Comparison of ENCODE assay signal across 8 mouse cellular contexts in the genomic region with DNA sequence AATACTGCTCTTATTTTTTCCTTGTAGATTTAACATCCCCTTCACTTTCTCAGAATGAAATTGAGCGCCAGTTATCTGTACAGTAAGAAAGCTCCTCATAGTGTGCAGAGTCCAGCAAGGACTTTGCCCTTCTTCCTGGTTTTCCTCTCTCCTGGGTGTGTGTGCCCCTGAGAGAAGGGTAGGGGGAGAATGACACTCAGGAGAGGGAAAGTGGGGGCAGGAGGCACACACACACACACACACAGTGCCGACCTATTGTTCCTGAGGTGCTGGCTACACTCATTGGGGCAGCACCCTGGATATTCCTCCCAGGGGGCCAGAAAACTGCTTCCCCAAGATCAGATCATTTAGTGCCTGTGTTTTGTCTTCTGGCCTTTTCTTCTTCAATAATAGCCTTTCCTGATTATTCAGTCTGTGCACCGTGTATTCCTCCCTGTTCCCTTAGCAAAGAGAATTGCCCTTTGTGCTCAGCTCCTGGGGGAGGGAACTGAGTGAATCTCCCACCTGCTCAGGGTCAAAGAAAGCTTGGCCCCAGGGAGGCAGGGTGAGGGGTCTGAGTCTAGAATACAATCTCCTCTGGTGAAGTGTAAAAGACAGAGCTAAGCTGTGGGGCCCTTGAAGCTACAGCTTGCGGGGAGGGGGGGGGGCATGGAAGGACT. TPM values are rescaled to one million over a fixed set of nuclear protein-coding genes. Genes with fewer than 3 reads are reported as not detected.
A peak's percentile ranks its signal among the peaks of the same experiment; 100 is the strongest.
DNase-seq lines count a peak whose midpoint lies in the region; ATAC-seq and TF ChIP-seq lines count a peak whose summit lies in the region.

No protein-coding gene starts in this region.

- peak; percentile 37 for ATAC-seq in kidney, embryonic 15.5 days (replicated peaks; ENCODE audit: low FRiP score)
- ATAC-seq in intestine, postnatal 0 days = peak; percentile 42; the same call in 1 of the 2 replicates
- ATAC-seq in neural tube, embryonic 13.5 days (ENCODE audit: low read depth) = peak; percentile 30; the same call in 1 of the 2 replicates
- ATAC-seq in frontal cortex, adult (ENCODE audit: low TSS enrichment) = no peak

- TF ChIP-seq CTCF in intestine, postnatal 0 days (IDR thresholded peaks at IDR 0.05; ENCODE audit: low read depth) = no peak

- H3K36me3 ChIP-seq in kidney, embryonic 15.5 days = no peaks in the 10 kb centered on the region
- no peaks in the 10 kb centered on the region for H3K36me3 ChIP-seq in embryonic facial prominence, embryonic 10.5 days (replicated peaks)
- no peaks in the 10 kb centered on the region for H3K36me3 ChIP-seq in intestine, postnatal 0 days (ENCODE audit: control insufficient read depth, insufficient read depth)
- H3K36me3 ChIP-seq in neural tube, embryonic 13.5 days = no peaks in the 10 kb centered on the region

- 48% methylated on average over 4 of the region's 4 CpGs for WGBS in kidney, embryonic 15.5 days
- WGBS in embryonic facial prominence, embryonic 10.5 days = 38% methylated on average over 4 of the region's 4 CpGs
- WGBS in intestine, postnatal 0 days = 31% methylated on average over 4 of the region's 4 CpGs
- 27% methylated on average over 4 of the region's 4 CpGs for WGBS in neural tube, embryonic 13.5 days

- H3K9ac ChIP-seq in kidney, embryonic 15.5 days = no peak overlapping the region
- peak overlapping the region; percentile 22; the same call in 1 of the 2 replicates for H3K9ac ChIP-seq in intestine, postnatal 0 days (ENCODE audit: low read depth, low read length)
- H3K9ac ChIP-seq in neural tube, embryonic 13.5 days = 0 out of 2 replicates have a peak overlapping the region, but pooled peaks have one; percentile 41

- H3K9me3 ChIP-seq in kidney, embryonic 15.5 days (replicated peaks) = no peaks in the 10 kb centered on the region
- H3K9me3 ChIP-seq in embryonic facial prominence, embryonic 10.5 days = no peaks in the 10 kb centered on the region
- H3K9me3 ChIP-seq in intestine, postnatal 0 days (ENCODE audit: control insufficient read depth) = no peaks in the 10 kb centered on the region
- H3K9me3 ChIP-seq in neural tube, embryonic 13.5 days = no peaks in the 10 kb centered on the region

- no peak for DNase-seq in kidney, adult 8-10 months
- peak; percentile 47 for DNase-seq in embryonic facial prominence, embryonic 10.5 days (ENCODE audit: low spot score)
- no peak for DNase-seq in adrenal gland, postnatal 36 days
- DNase-seq in adrenal gland, adult (ENCODE audit: inconsistent age in 2 of 2, low spot score in 1 of 2) = no peak

- peak overlapping the region; percentile 66 for H3K27ac ChIP-seq in kidney, embryonic 15.5 days
- peak overlapping the region; percentile 89 for H3K27ac ChIP-seq in embryonic facial prominence, embryonic 10.5 days (replicated peaks)
- peak overlapping the region; percentile 55 for H3K27ac ChIP-seq in intestine, postnatal 0 days (ENCODE audit: low read depth, low read length)
- H3K27ac ChIP-seq in neural tube, embryonic 13.5 days (replicated peaks) = 0 out of 2 replicates have a peak overlapping the region, but pooled peaks have one; percentile 42

- H3K27me3 ChIP-seq in kidney, embryonic 15.5 days = no peaks in the 10 kb centered on the region
- 0 out of 2 replicates have a peak, but pooled peaks cover 5% of the 10 kb centered on the region for H3K27me3 ChIP-seq in embryonic facial prominence, embryonic 10.5 days (replicated peaks; ENCODE audit: low read depth, poor library complexity, severe bottlenecking)
- no peaks in the 10 kb centered on the region for H3K27me3 ChIP-seq in intestine, postnatal 0 days (replicated peaks; ENCODE audit: control insufficient read depth, insufficient read depth, low read length)
- no peaks in the 10 kb centered on the region for H3K27me3 ChIP-seq in neural tube, embryonic 13.5 days

- peak overlapping the region; percentile 52 for H3K4me2 ChIP-seq in kidney, embryonic 15.5 days
- H3K4me2 ChIP-seq in intestine, postnatal 0 days (replicated peaks; ENCODE audit: low read depth) = peak overlapping the region; percentile 59
- H3K4me2 ChIP-seq in neural tube, embryonic 13.5 days = peak overlapping the region; percentile 50

- peaks cover 26% of the 10 kb centered on the region for H3K4me1 ChIP-seq in kidney, embryonic 15.5 days
- peaks cover 29% of the 10 kb centered on the region for H3K4me1 ChIP-seq in embryonic facial prominence, embryonic 10.5 days
- peaks cover 8% of the 10 kb centered on the region; the same call in 1 of the 2 replicates for H3K4me1 ChIP-seq in intestine, postnatal 0 days (replicated peaks; ENCODE audit: control insufficient read depth, insufficient read depth, low read length)
- H3K4me1 ChIP-seq in neural tube, embryonic 13.5 days (replicated peaks) = peaks cover 18% of the 10 kb centered on the region

- H3K4me3 ChIP-seq in kidney, embryonic 15.5 days (replicated peaks) = no peak overlapping the region
- peak overlapping the region; percentile 47 for H3K4me3 ChIP-seq in embryonic facial prominence, embryonic 10.5 days
- H3K4me3 ChIP-seq in intestine, postnatal 0 days (ENCODE audit: low read depth, low read length) = peak overlapping the region; percentile 4; the same call in 1 of the 2 replicates
- H3K4me3 ChIP-seq in neural tube, embryonic 13.5 days = no peak overlapping the region; the same call in 1 of the 2 replicates

RNA-seq across cellular contexts. Expression of a gene that starts 29.3 kb away (rescaled TPM):
- 99.6 and 101 TPM in 2 replicates for polyA plus RNA-seq in kidney, embryonic 15.5 days (2015; fragmentation: Nextera tagmentation; extraction: Ambion mirVana)
- polyA plus RNA-seq in embryonic facial prominence, embryonic 10.5 days (2016; fragmentation: Nextera tagmentation; extraction: Ambion mirVana) = 102 and 104 TPM in 2 replicates
- polyA plus RNA-seq in intestine, postnatal 0 days (2015; fragmentation: Nextera tagmentation; extraction: Ambion mirVana) = 47.6 and 52.8 TPM in 2 replicates
- 75.1 and 83.6 TPM in 2 replicates for polyA plus RNA-seq in neural tube, embryonic 13.5 days (2015; fragmentation: Nextera tagmentation; extraction: Ambion mirVana)
- 100 to 1,000 TPM in 1 of 2 experiments, 10 to 100 TPM in 1; 80.0 to 129 TPM for total RNA-seq in adrenal gland, postnatal 36 days (2021)

Comparison
In these comparisons a context has a peak if more than half of its experiments do, and no peak if none do; other contexts are left out.
1. H3K4me3 ChIP-seq: peak in embryonic facial prominence, embryonic 10.5 days (single experiment) and intestine, postnatal 0 days (single experiment); none in kidney, embryonic 15.5 days (single experiment) and neural tube, embryonic 13.5 days (single experiment).
2. Peak in every context shown above with its lines, with median percentiles within 50 percentile points of each other: H3K27ac ChIP-seq and H3K4me2 ChIP-seq.